Mouse (Mus musculus): Measurements from ENCODE around the gene Ndufs6.

Ndufs6 gene

GRCm38 (mm10) chr13:73327827-73328698 lies at the start of gene Ndufs6, which contains the start of gene Mrpl36:
Gene Ndufs6 (minus strand): TSS chr13:73328542.
Gene Mrpl36 (plus strand): TSS chr13:73328513.
- no peak for DNase-seq (ENCODE audit: extremely low read depth, low read depth, low spot score)

GRCm38 (mm10) chr13:73377637-73378036 lies 49.3 kb upstream of the Ndufs6 start:
- DNase-seq (ENCODE audit: extremely low read depth, low read depth, low spot score) = no peak

- no peak for DNase-seq (ENCODE audit: extremely low read depth, low read depth, low spot score)
These were observed 46.3 kb upstream of the Ndufs6 start for GRCm38 (mm10) chr13:73374612-73375011.

GRCm38 (mm10) chr13:73373367-73373766 lies 45.0 kb upstream of the Ndufs6 start:
- DNase-seq (ENCODE audit: extremely low read depth, low read depth, low spot score) = no peak

- no peak for DNase-seq (ENCODE audit: extremely low read depth, low read depth, low spot score)
These were observed 28.8 kb upstream of the Ndufs6 start for GRCm38 (mm10) chr13:73357106-73357505.

GRCm38 (mm10) chr13:73352491-73352890 lies 24.1 kb upstream of the Ndufs6 start:
- DNase-seq (ENCODE audit: extremely low read depth, low read depth, low spot score) = no peak

- no peak for DNase-seq (ENCODE audit: extremely low read depth, low read depth, low spot score)
These were observed 23.6 kb upstream of the Ndufs6 start for GRCm38 (mm10) chr13:73351910-73352309.

GRCm38 (mm10) chr13:73350741-73351140 lies 22.4 kb upstream of the Ndufs6 start:
- no peak for DNase-seq (ENCODE audit: extremely low read depth, low read depth, low spot score)

GRCm38 (mm10) chr13:73347922-73348650 lies 19.7 kb upstream of the Ndufs6 start:
- no peak for DNase-seq (ENCODE audit: extremely low read depth, low read depth, low spot score)

GRCm38 (mm10) chr13:73347171-73347570 lies 18.8 kb upstream of the Ndufs6 start:
- no peak for DNase-seq (ENCODE audit: extremely low read depth, low read depth, low spot score)

GRCm38 (mm10) chr13:73346743-73347142 lies 18.4 kb upstream of the Ndufs6 start:
- no peak for DNase-seq (ENCODE audit: extremely low read depth, low read depth, low spot score)

- DNase-seq (ENCODE audit: extremely low read depth, low read depth, low spot score) = no peak
These were observed 17.8 kb upstream of the Ndufs6 start for GRCm38 (mm10) chr13:73346131-73346530.

- DNase-seq (ENCODE audit: extremely low read depth, low read depth, low spot score) = no peak
These were observed 17.0 kb upstream of the Ndufs6 start for GRCm38 (mm10) chr13:73345102-73345890.

GRCm38 (mm10) chr13:73336753-73337152 lies 8.4 kb upstream of the Ndufs6 start:
- no peak for DNase-seq (ENCODE audit: extremely low read depth, low read depth, low spot score)

GRCm38 (mm10) chr13:73331736-73332135 lies 3.4 kb upstream of the Ndufs6 start:
- DNase-seq (ENCODE audit: extremely low read depth, low read depth, low spot score) = no peak

- DNase-seq (ENCODE audit: extremely low read depth, low read depth, low spot score) = no peak
These were observed 2.6 kb upstream of the Ndufs6 start for GRCm38 (mm10) chr13:73330844-73331501.

GRCm38 (mm10) chr13:73323406-73323805 lies 4.9 kb downstream of the Ndufs6 start:
- DNase-seq (ENCODE audit: extremely low read depth, low read depth, low spot score) = no peak

- no peak for DNase-seq (ENCODE audit: extremely low read depth, low read depth, low spot score)
These were observed 5.7 kb downstream of the Ndufs6 start for GRCm38 (mm10) chr13:73322626-73323025.

- DNase-seq (ENCODE audit: extremely low read depth, low read depth, low spot score) = no peak
These were observed 8.3 kb downstream of the Ndufs6 start for GRCm38 (mm10) chr13:73320048-73320447.

- DNase-seq (ENCODE audit: extremely low read depth, low read depth, low spot score) = no peak
These were observed 18.0 kb downstream of the Ndufs6 start for GRCm38 (mm10) chr13:73310183-73310929.
